Mouse (Mus musculus) heart, adult 2 months (tissue): ENCODE measurements around the gene Prodh2. TPM values are rescaled to one million over a fixed set of nuclear protein-coding genes. Genes with fewer than 3 reads are reported as not detected.
"Not testable (repeated sequence)": the region's sequence is repeated elsewhere in the genome, so short reads cannot be mapped to it uniquely, and the experiment has no call there.

ENCODE experiments used
- DNase-seq, 2 experiments: peaks; one replicate each; pipeline ENCODE4 v3.0.0; 2021
- H3K27ac ChIP-seq: fragments of 200-600 bp; 2 replicates; pipeline ENCODE4 v1.8.1; 2022
- H3K27me3 ChIP-seq: fragments of 200-500 bp; 2 replicates; pipeline ENCODE4 v1.6.1; 2012; ENCODE audit warnings: mild to moderate bottlenecking, low read length, inconsistent platforms, mixed read lengths; ENCODE audit not compliant: control insufficient read depth, insufficient read depth
- H3K36me3 ChIP-seq: fragments of 200-500 bp; 2 replicates; pipeline ENCODE4 v1.6.1; 2012; ENCODE audit warnings: low read length, inconsistent platforms; ENCODE audit not compliant: control insufficient read depth, insufficient read depth
- H3K4me1 ChIP-seq: fragments of 200-500 bp; 2 replicates; pipeline ENCODE4 v1.6.1; 2011; ENCODE audit warnings: low read length; ENCODE audit not compliant: control insufficient read depth, insufficient read depth
- H3K4me3 ChIP-seq: fragments of 200-600 bp; 2 replicates; pipeline ENCODE4 v1.8.1; 2022
- H3K79me2 ChIP-seq: fragments of 200-500 bp; replicated peaks from 2 replicates; pipeline ENCODE4 v1.6.1; 2012; ENCODE audit warnings: mild to moderate bottlenecking, inconsistent platforms, low read length, moderate library complexity, mixed read lengths; ENCODE audit not compliant: control insufficient read depth, insufficient read depth
- H3K9ac ChIP-seq: fragments of 200-500 bp; 2 replicates; pipeline ENCODE4 v1.6.1; 2012; ENCODE audit warnings: low read depth, mild to moderate bottlenecking, control low read depth, inconsistent platforms, low read length, mixed read lengths
- CTCF ChIP-seq: fragments of 200-600 bp; IDR thresholded peaks from 2 replicates; pipeline ENCODE4 v1.8.1; 2022; ENCODE audit warnings: antibody characterized with exemption, mild to moderate bottlenecking, moderate library complexity
- EP300 ChIP-seq: fragments of 200-500 bp; IDR thresholded peaks from 2 replicates; pipeline ENCODE4 v1.6.1; 2011; ENCODE audit warnings: low read depth, low read length, control low read depth; ENCODE audit not compliant: insufficient read depth
- POLR2A ChIP-seq: fragments of 200-500 bp; IDR thresholded peaks from 2 replicates; pipeline ENCODE4 v1.6.1; 2011; ENCODE audit warnings: mild to moderate bottlenecking, low read depth, low read length, control low read depth; ENCODE audit not compliant: insufficient read depth
- WGBS: fragments of 180-500 bp; shearing (Covaris S2); methylation state at CpG from one replicate; pipeline ENCODE4 v1.1.7; 2018; 5-methylcytosine and 5-hydroxymethylcytosine counted together
- intact Hi-C: fragments of 180-260 bp; cut with DNase I; formaldehyde crosslinking; loops from one replicate; pipeline ENCODE4 v1.15.1; 2025
- polyA plus RNA-seq: library from polyadenylated mRNA; depleted of rRNA; stranded (reverse); fragments of >200 nt; gene quantifications from 2 replicates; pipeline ENCODE4 v1.2.3, GENCODE M21; 2012
- total RNA-seq, 2 experiments: library from RNA; stranded (reverse); gene quantifications; 2 replicates each; pipeline ENCODE4 v1.2.3; 2021

The Prodh2 gene
- total and polyA plus RNA-seq, 3 experiments = not detected

DNA sequence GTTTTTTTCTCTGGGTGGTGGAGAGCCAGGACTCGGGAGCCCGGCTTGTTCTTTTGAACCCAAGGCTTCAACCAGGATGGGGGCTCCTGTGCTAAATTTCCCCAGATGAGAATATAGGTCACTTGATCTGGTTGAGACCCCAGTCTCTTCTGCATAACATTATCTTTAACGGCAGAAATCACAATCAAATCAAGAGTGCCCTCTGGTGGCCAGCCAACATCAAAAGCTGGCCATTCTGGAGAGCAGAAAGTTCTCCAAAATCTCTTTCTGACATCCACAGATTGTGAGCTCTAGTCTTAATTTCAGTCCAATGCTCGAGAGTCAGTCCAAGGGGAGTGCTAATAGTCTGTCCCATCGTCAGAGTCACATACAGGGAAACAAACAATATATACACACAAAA, 7.7 kb downstream of the Prodh2 start:
- H3K9ac ChIP-seq, DNase-seq, H3K27ac ChIP-seq, intact Hi-C loops, H3K79me2 ChIP-seq, H3K27me3 ChIP-seq, H3K4me1 ChIP-seq, H3K36me3 ChIP-seq, H3K4me3 ChIP-seq: not testable (repeated sequence)
- WGBS = 72% methylated on average over 5 of the region's 5 CpGs
- peak; percentile 19; the same call in 1 of the 2 replicates for TF ChIP-seq CTCF

DNA sequence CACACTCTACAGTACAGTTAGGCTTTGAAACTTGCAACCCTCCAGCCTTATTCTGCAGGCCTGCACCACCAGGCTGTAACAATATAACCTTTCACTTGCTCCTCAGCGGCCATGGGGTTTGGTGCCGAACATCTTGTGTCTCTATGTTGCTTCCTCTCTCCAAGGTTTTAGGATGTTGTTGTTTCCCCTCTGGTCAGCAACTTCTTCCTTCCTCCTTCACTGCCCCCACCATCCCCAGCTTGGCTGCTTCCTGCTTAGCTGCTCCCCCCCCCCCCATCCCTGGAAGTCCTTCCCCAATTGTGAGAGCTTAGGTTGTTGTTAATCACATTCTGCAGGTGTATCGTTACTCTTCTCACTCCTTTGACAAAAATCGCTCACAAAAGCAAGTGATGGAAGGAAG, 14.6 kb downstream of the Prodh2 start:
- no peak for TF ChIP-seq EP300
- no peak for TF ChIP-seq POLR2A
- Histone ChIP-seq H3K27ac (no peak overlapping the region), H3K27me3 (no peaks in the 10 kb centered on the region), H3K36me3 (no peaks in the 10 kb centered on the region), H3K4me3 (no peak overlapping the region), H3K9ac (no peak overlapping the region), H3K79me2 (no peaks in the 10 kb centered on the region), H3K4me1 (no peaks in the 10 kb centered on the region)
- 47% methylated on average over 4 of the region's 4 CpGs for WGBS
- intact Hi-C loops = no loop called here
- DNase-seq = no peak

DNA sequence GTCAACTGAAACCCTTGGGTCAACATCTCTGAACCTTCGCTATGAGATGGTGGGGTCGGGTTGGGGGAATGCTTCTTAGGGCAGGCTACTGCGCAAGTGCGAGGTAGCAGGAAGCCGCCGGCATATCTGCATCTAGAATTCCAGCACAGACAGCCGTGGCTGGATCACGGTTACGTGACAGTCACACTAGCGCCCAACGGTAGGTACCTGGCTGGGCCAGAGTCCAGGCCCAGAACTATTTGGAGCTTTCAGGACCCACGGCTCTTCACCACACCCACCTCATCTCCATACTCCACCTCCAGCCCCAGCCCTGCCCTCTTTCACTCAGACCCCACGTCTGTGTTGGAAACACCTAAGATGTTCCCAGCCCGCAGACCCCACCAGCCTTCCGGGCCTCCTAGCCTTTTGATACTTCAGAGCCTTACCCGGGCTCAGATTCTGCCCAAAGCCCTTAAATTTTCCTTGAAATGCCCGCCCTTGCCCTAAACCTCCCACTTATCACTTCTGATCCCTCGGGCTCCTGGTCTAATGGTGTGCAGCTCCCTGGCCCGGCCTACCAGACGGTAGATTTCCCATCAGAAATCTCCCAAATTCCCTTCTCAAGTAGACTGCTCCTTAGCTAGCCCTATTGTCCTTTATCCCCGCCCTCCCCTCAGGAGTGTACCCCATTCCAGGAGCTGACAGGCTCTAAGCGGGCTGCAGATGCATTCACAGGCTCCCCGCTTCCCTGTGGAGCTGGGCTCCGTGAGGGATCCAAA, 21.8 kb downstream of the Prodh2 start:
- Histone ChIP-seq H3K9ac (no peak overlapping the region), H3K27ac (no peak overlapping the region), H3K79me2 (no peaks in the 10 kb centered on the region), H3K4me1 (no peaks in the 10 kb centered on the region), H3K27me3 (no peaks in the 10 kb centered on the region), H3K36me3 (no peaks in the 10 kb centered on the region), H3K4me3 (no peak overlapping the region)
- intact Hi-C loops = no loop called here
- 49% methylated on average over 24 of the region's 24 CpGs for WGBS
- DNase-seq = no peak
- no peak for TF ChIP-seq EP300
- no peak for TF ChIP-seq POLR2A
- no peak for TF ChIP-seq CTCF

DNA sequence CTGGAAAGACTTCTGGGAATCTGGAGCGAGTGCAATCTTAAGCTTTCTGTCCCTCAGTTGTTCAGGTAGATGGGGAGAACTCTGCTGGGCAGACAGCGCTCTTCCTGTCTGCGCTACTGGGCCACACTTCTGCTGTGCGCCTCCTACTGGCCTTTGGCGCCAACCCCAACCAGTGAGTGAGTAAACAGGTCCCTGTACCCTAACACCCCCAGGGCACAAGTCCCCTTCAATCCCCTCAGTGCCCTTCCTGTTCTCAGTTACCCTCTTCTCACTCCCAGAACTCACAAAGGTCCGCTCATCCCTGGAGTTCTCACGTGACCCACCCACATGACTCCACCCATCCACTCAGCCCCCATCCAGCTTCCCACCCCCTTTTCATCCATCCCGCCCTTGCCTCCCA, 24.9 kb downstream of the Prodh2 start:
- Histone ChIP-seq H3K27ac (no peak overlapping the region), H3K4me3 (no peak overlapping the region), H3K4me1 (no peaks in the 10 kb centered on the region), H3K27me3 (no peaks in the 10 kb centered on the region), H3K36me3 (no peaks in the 10 kb centered on the region), H3K9ac (no peak overlapping the region), H3K79me2 (no peaks in the 10 kb centered on the region)
- WGBS = 44% methylated on average over 8 of the region's 8 CpGs
- TF ChIP-seq EP300 = no peak
- TF ChIP-seq POLR2A = no peak
- TF ChIP-seq CTCF = no peak
- intact Hi-C loops = no loop called here
- no peak for DNase-seq

DNA sequence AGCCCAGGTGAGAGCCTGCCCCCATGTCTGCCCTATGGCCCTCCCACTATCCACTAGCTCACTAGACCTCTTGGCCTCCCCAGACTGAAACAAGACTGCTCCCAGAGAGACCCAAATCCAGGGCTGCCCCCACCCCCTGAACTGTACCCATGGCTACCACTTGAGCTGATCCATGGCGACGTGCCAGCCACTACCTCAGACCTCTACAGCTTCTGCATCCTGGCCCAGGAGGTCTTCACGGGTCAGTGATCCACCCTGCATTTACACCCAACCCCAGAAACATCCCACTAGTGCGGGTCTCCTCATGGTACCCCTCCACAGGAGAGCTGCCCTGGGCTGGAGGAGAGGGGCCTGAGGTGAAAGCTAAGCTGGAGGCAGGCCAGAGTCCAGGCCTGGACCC, 27.0 kb downstream of the Prodh2 start:
- Histone ChIP-seq H3K27me3 (no peaks in the 10 kb centered on the region), H3K27ac (no peak overlapping the region), H3K4me1 (no peaks in the 10 kb centered on the region), H3K36me3 (no peaks in the 10 kb centered on the region), H3K79me2 (no peaks in the 10 kb centered on the region), H3K9ac (no peak overlapping the region), H3K4me3 (no peak overlapping the region)
- no peak for TF ChIP-seq POLR2A
- TF ChIP-seq EP300 = no peak
- TF ChIP-seq CTCF = no peak
- DNase-seq = no peak
- intact Hi-C loops = no loop called here
- WGBS = 70% methylated on average over 4 of the region's 4 CpGs

DNA sequence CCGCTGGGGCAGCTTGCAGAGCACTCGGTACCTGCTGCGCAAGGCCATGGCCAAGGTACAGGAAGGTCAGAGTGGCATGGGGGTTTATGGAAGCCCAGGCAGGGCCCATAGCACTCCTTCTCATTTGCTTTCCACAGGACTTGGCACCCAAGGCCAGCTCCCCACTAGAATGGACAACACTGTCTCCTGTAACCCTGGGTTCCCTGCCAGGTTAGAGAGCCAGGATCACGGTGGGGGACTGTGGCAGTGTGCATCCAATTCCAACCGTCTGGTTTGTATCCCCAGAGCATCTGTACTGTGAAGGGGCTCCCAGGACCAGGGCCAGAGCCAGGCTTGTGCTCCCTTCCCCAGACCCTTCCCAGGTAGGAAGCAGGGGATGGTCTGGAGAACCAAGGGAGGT, 27.4 kb downstream of the Prodh2 start:
- Histone ChIP-seq H3K79me2 (no peaks in the 10 kb centered on the region), H3K4me3 (no peak overlapping the region), H3K36me3 (no peaks in the 10 kb centered on the region), H3K27ac (no peak overlapping the region), H3K9ac (no peak overlapping the region), H3K27me3 (no peaks in the 10 kb centered on the region), H3K4me1 (no peaks in the 10 kb centered on the region)
- no peak for DNase-seq
- WGBS = 73% methylated on average over 5 of the region's 5 CpGs
- intact Hi-C loops = no loop called here
- no peak for TF ChIP-seq CTCF
- TF ChIP-seq POLR2A = no peak
- no peak for TF ChIP-seq EP300
